Comparison of ENCODE assay signal across 18 mouse cellular contexts in genomic region chr1:191842247-191842646, GRCm38 (mm10).
"Had no signal": no experiment of that assay in that cellular context is flagged by ENCODE, and none has a peak within 500 bp of the region (broad histone marks: within the 10 kb centered on the region; RNA-seq: fewer than 3 reads in every experiment).

No protein-coding gene starts in this region.

- H3K4me2 ChIP-seq: liver, embryonic 15.5 days; lung, embryonic 15.5 days; midbrain, embryonic 11.5 days; midbrain, embryonic 13.5 days; midbrain, embryonic 15.5 days; neural tube, embryonic 13.5 days; neural tube, embryonic 15.5 days had no signal

- ATAC-seq: liver, postnatal 0 days; lung, postnatal 0 days; midbrain, embryonic 13.5 days; midbrain, embryonic 15.5 days had no signal

- H3K27ac ChIP-seq: liver, embryonic 15.5 days; lung, embryonic 15.5 days; macrophage; midbrain, embryonic 13.5 days; midbrain, embryonic 15.5 days; neural tube, embryonic 13.5 days; neural tube, embryonic 15.5 days had no signal

- H3K9ac ChIP-seq: liver, embryonic 15.5 days; liver, postnatal 0 days; lung, embryonic 15.5 days; midbrain, embryonic 13.5 days; midbrain, embryonic 15.5 days; neural tube, embryonic 13.5 days; neural tube, embryonic 15.5 days had no signal

- H3K27me3 ChIP-seq: lung, embryonic 15.5 days; midbrain, embryonic 13.5 days; midbrain, embryonic 15.5 days; neural tube, embryonic 13.5 days; neural tube, embryonic 15.5 days had no signal

- H3K36me3 ChIP-seq: liver, embryonic 15.5 days; lung, embryonic 15.5 days; midbrain, embryonic 13.5 days; midbrain, embryonic 15.5 days; neural tube, embryonic 13.5 days; neural tube, embryonic 15.5 days had no signal

- H3K9me3 ChIP-seq: liver, embryonic 15.5 days; lung, embryonic 15.5 days; megakaryocyte, embryonic 14.5 days; midbrain, embryonic 13.5 days; midbrain, embryonic 15.5 days; neural tube, embryonic 13.5 days; neural tube, embryonic 15.5 days had no signal

- DNase-seq: liver, postnatal 0 days; lung, adult 2 months; lung, postnatal 14 days; lung, postnatal 36 days; right cerebral cortex, postnatal 14 days; thymus, adult 18-20 months; thymus, postnatal 14 days; thymus, postnatal 36 days had no signal

- H3K4me3 ChIP-seq: liver, embryonic 15.5 days; lung, embryonic 15.5 days; megakaryocyte, embryonic 14.5 days; midbrain, embryonic 13.5 days; midbrain, embryonic 15.5 days; neural tube, embryonic 13.5 days; neural tube, embryonic 15.5 days had no signal

- H3K4me1 ChIP-seq: midbrain, embryonic 15.5 days had no signal
